ENCODE assay signal across 8 mouse cellular contexts in the genomic region with DNA sequence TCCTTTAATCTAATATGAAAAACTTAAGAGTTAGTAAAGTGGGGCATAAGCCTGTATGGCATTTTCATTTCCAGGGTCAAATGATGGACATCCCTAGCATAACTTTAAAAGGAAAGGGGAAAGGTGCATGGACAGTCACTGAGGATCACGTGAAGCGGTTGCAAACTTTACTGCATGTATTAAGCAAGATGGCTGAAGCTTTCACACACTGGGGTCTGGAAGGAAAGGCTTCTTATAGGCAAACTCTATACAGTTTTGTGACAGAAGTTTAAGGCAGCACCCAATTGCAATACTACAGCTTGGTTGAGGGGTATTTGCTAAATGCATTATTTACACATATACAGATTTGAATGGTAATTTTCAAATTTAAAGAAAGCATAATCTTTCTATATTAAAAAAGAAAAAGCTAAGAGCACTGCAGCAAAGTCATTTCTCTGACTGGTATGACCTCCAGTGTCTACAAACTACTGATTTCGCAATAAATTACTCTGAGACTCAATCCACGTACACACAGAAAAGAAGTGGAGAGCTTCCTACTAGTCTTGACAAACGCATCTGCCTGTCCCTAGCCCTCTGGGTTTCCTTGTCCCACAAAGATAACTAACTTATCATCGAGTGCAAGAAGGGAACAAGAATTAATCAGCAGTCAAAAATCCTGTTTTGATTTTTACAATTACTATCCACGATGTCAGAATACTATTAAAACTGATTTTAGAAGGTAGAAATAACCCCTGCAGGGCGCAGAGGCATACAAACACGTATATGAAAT. TPM values are rescaled to one million over a fixed set of nuclear protein-coding genes. Genes with fewer than 3 reads are reported as not detected.
DNase-seq lines count a peak whose midpoint lies in the region; ATAC-seq and TF ChIP-seq lines count a peak whose summit lies in the region.

No protein-coding gene starts in this region.

- no peak for TF ChIP-seq POLR2A in testis, adult 2 months (IDR thresholded peaks at IDR 0.05; ENCODE audit: control insufficient read depth, low read depth, low read length)

- H3K4me2 ChIP-seq in forebrain, embryonic 12.5 days, result peak overlapping the region; percentile 55
- H3K4me2 ChIP-seq in limb, embryonic 11.5 days (ENCODE audit: low read depth, severe bottlenecking), result peak overlapping the region; percentile 55
- peak overlapping the region; percentile 51 for H3K4me2 ChIP-seq in neural tube, embryonic 14.5 days (ENCODE audit: low read depth, low read length)

- H3K4me3 ChIP-seq in testis, adult 2 months (ENCODE audit: control insufficient read depth, low read depth, low read length), result peak overlapping the region; percentile 10; the same call in 1 of the 2 replicates
- peak overlapping the region; percentile 83 for H3K4me3 ChIP-seq in forebrain, embryonic 12.5 days (replicated peaks)
- H3K4me3 ChIP-seq in limb, embryonic 11.5 days (ENCODE audit: low read depth, low read length), result peak overlapping the region; percentile 75
- H3K4me3 ChIP-seq in neural tube, embryonic 14.5 days (ENCODE audit: low read depth, low read length), result peak overlapping the region; percentile 81

- DNase-seq in testis, postnatal 10 days (ENCODE audit: low spot score), result no peak
- DNase-seq in limb, embryonic 11.5 days (ENCODE audit: low spot score), result no peak
- no peak for DNase-seq in left cerebral cortex, adult 18-20 months (ENCODE audit: low spot score in 2 of 2)
- DNase-seq in cerebellum, adult 8-10 months, result no peak
- no peak for DNase-seq in cerebellum, adult 18-20 months

- peaks cover 4% of the 10 kb centered on the region for H3K4me1 ChIP-seq in testis, adult 2 months (ENCODE audit: control insufficient read depth, insufficient read depth, low read length)
- peaks cover 19% of the 10 kb centered on the region for H3K4me1 ChIP-seq in forebrain, embryonic 12.5 days
- H3K4me1 ChIP-seq in limb, embryonic 11.5 days (ENCODE audit: control insufficient read depth, insufficient read depth, low read length), result 0 out of 2 replicates have a peak, but pooled peaks cover 3% of the 10 kb centered on the region
- H3K4me1 ChIP-seq in neural tube, embryonic 14.5 days (ENCODE audit: control insufficient read depth, insufficient read depth, low read length), result 0 out of 2 replicates have a peak, but pooled peaks cover 7% of the 10 kb centered on the region

- ATAC-seq in forebrain, embryonic 12.5 days (ENCODE audit: low FRiP score), result no peak
- no peak for ATAC-seq in limb, embryonic 11.5 days (ENCODE audit: insufficient number of reproducible peaks, low FRiP score, low TSS enrichment, low read depth)
- ATAC-seq in neural tube, embryonic 14.5 days (ENCODE audit: low read depth), result no peak

- H3K27me3 ChIP-seq in testis, adult 2 months (ENCODE audit: control insufficient read depth, insufficient read depth, low read length), result no peaks in the 10 kb centered on the region
- H3K27me3 ChIP-seq in forebrain, embryonic 12.5 days, result no peaks in the 10 kb centered on the region
- no peaks in the 10 kb centered on the region for H3K27me3 ChIP-seq in limb, embryonic 11.5 days (ENCODE audit: control insufficient read depth, insufficient read depth, low read length)
- no peaks in the 10 kb centered on the region for H3K27me3 ChIP-seq in neural tube, embryonic 14.5 days (ENCODE audit: control insufficient read depth, insufficient read depth, low read length)

- H3K9me3 ChIP-seq in forebrain, embryonic 12.5 days, result no peaks in the 10 kb centered on the region
- H3K9me3 ChIP-seq in limb, embryonic 11.5 days (ENCODE audit: control insufficient read depth, low read length), result no peaks in the 10 kb centered on the region
- H3K9me3 ChIP-seq in neural tube, embryonic 14.5 days (ENCODE audit: control insufficient read depth, low read length), result no peaks in the 10 kb centered on the region

- no peak overlapping the region for H3K27ac ChIP-seq in testis, adult 2 months (ENCODE audit: control insufficient read depth, insufficient read depth, low read depth, low read length)
- H3K27ac ChIP-seq in forebrain, embryonic 12.5 days, result no peak overlapping the region
- H3K27ac ChIP-seq in limb, embryonic 11.5 days (replicated peaks; ENCODE audit: low read depth, low read length), result no peak overlapping the region
- H3K27ac ChIP-seq in neural tube, embryonic 14.5 days (ENCODE audit: low read depth, low read length), result no peak overlapping the region

- 29% methylated on average over 9 of the region's 9 CpGs for WGBS in forebrain, embryonic 12.5 days
- WGBS in limb, embryonic 11.5 days, result 28% methylated on average over 9 of the region's 9 CpGs
- 23% methylated on average over 9 of the region's 9 CpGs for WGBS in neural tube, embryonic 14.5 days

- no peaks in the 10 kb centered on the region for H3K36me3 ChIP-seq in testis, adult 2 months (ENCODE audit: control insufficient read depth, insufficient read depth, low read length)
- no peaks in the 10 kb centered on the region for H3K36me3 ChIP-seq in forebrain, embryonic 12.5 days (replicated peaks)
- H3K36me3 ChIP-seq in limb, embryonic 11.5 days (ENCODE audit: control insufficient read depth, insufficient read depth, low read length), result no peaks in the 10 kb centered on the region
- H3K36me3 ChIP-seq in neural tube, embryonic 14.5 days (ENCODE audit: control insufficient read depth, insufficient read depth, low read length), result no peaks in the 10 kb centered on the region

- TF ChIP-seq CTCF in testis, adult 2 months (IDR thresholded peaks at IDR 0.05; ENCODE audit: control insufficient read depth, insufficient read depth, insufficient replicate concordance, low read depth, low read length), result no peak

- peak overlapping the region; percentile 82 for H3K9ac ChIP-seq in forebrain, embryonic 12.5 days
- H3K9ac ChIP-seq in limb, embryonic 11.5 days (ENCODE audit: low read length), result peak overlapping the region; percentile 50
- no peak overlapping the region; the same call in 1 of the 2 replicates for H3K9ac ChIP-seq in neural tube, embryonic 14.5 days (replicated peaks; ENCODE audit: low read depth, low read length)

RNA-seq across cellular contexts. Expression of a gene that starts 1.6 kb away (rescaled TPM):
- polyA plus RNA-seq in testis, adult 2 months (2012; rRNA removed), result 6.8 and 9.5 TPM in 2 replicates
- 59.8 and 60.8 TPM in 2 replicates for polyA plus RNA-seq in forebrain, embryonic 12.5 days (2016; fragmentation: Nextera tagmentation; extraction: Ambion mirVana)
- polyA plus RNA-seq in limb, embryonic 11.5 days (2014; fragmentation: Nextera tagmentation; extraction: Ambion mirVana), result 69.3 and 70.7 TPM in 2 replicates
- polyA plus RNA-seq in neural tube, embryonic 14.5 days (2014; fragmentation: Nextera tagmentation; extraction: Ambion mirVana), result 55.7 and 62.2 TPM in 2 replicates
- total RNA-seq in left cerebral cortex, adult 18-20 months (2021), result 10 to 100 TPM; 76.7 to 79.5 TPM

Comparison
In these comparisons a context has a peak if more than half of its experiments do, and no peak if none do; other contexts are left out.
1. H3K4me3 ChIP-seq: peak in every context shown above with its lines; median percentile 83 in forebrain, embryonic 12.5 days; 81 in neural tube, embryonic 14.5 days; 75 in limb, embryonic 11.5 days; 10 in testis, adult 2 months.